Mouse (Mus musculus) right cerebral cortex, postnatal 25 days (tissue): Measurements from ENCODE around the gene Itga4.

Experiments
- DNase-seq: peaks from one replicate; pipeline ENCODE4 v3.0.0; 2022

The Itga4 gene

GRCm38 (mm10) chr2:79255192-79256000, at the start of gene Itga4:
Gene Itga4, plus strand, starts transcription at chr2:79255426.
- peak; percentile 80 for DNase-seq

GRCm38 (mm10) chr2:79206191-79206755, 49.0 kb upstream of the Itga4 start:
- no peak for DNase-seq

- DNase-seq, result no peak
These were observed 40.2 kb upstream of the Itga4 start for GRCm38 (mm10) chr2:79214982-79215381.

GRCm38 (mm10) chr2:79215479-79215878, 39.7 kb upstream of the Itga4 start:
- DNase-seq, result no peak

- no peak for DNase-seq
These were observed 30.4 kb upstream of the Itga4 start for GRCm38 (mm10) chr2:79224714-79225426.

- no peak for DNase-seq
These were observed 27.4 kb upstream of the Itga4 start for GRCm38 (mm10) chr2:79227805-79228241.

GRCm38 (mm10) chr2:79231056-79231949, 23.9 kb upstream of the Itga4 start:
- DNase-seq, result no peak

- no peak for DNase-seq
These were observed 19.3 kb upstream of the Itga4 start for GRCm38 (mm10) chr2:79235767-79236487.

GRCm38 (mm10) chr2:79237216-79237615, 18.0 kb upstream of the Itga4 start:
- no peak for DNase-seq

GRCm38 (mm10) chr2:79244276-79244675, 10.9 kb upstream of the Itga4 start:
- DNase-seq, result no peak

GRCm38 (mm10) chr2:79244743-79245142, 10.5 kb upstream of the Itga4 start:
- DNase-seq, result no peak

- DNase-seq, result no peak
These were observed 6.9 kb upstream of the Itga4 start for GRCm38 (mm10) chr2:79248283-79248682.

- no peak for DNase-seq
These were observed 4.7 kb upstream of the Itga4 start for GRCm38 (mm10) chr2:79250510-79250909.

GRCm38 (mm10) chr2:79253754-79254197, 1.4 kb upstream of the Itga4 start:
- DNase-seq, result no peak

- no peak for DNase-seq
These were observed 536 bp upstream of the Itga4 start for GRCm38 (mm10) chr2:79254588-79255191.

- DNase-seq, result no peak
These were observed 744 bp downstream of the Itga4 start for GRCm38 (mm10) chr2:79256001-79256339.

GRCm38 (mm10) chr2:79256376-79256775, 1.1 kb downstream of the Itga4 start:
- DNase-seq, result no peak

- no peak for DNase-seq
These were observed 1.7 kb downstream of the Itga4 start for GRCm38 (mm10) chr2:79256880-79257279.

GRCm38 (mm10) chr2:79257411-79257810, 2.2 kb downstream of the Itga4 start:
- no peak for DNase-seq

GRCm38 (mm10) chr2:79259326-79259725, 4.1 kb downstream of the Itga4 start:
- DNase-seq, result no peak

- no peak for DNase-seq
These were observed 10.4 kb downstream of the Itga4 start for GRCm38 (mm10) chr2:79265665-79266064.

- no peak for DNase-seq
These were observed 11.3 kb downstream of the Itga4 start for GRCm38 (mm10) chr2:79266480-79266879.
